Mouse (Mus musculus) megakaryocyte, embryonic 14.5 days (primary cell): ENCODE results near the gene Rad51b.

ENCODE experiments used
- FLI1 ChIP-seq: IDR thresholded peaks from 2 replicates; pipeline ENCODE4 v1.6.1; 2012; ENCODE audit warnings: low read length, inconsistent platforms, mixed read lengths
- GATA1 ChIP-seq: IDR thresholded peaks from 3 replicates; pipeline ENCODE4 v1.6.1; 2012; ENCODE audit warnings: mixed read lengths, low read length, inconsistent platforms, borderline replicate concordance

GRCm38 (mm10) chr12:79385199-79385598, 88.1 kb downstream of the Rad51b start:
- TF ChIP-seq FLI1 (no peak), GATA1 (no peak)
